Mouse (Mus musculus): ENCODE results near the gene Cdkl2. TPM values are rescaled to one million over a fixed set of nuclear protein-coding genes. Genes with fewer than 3 reads are reported as not detected.

Cdkl2 gene
- polyA plus RNA-seq, 1 experiment from 2014 or later: 2.7 TPM

DNA sequence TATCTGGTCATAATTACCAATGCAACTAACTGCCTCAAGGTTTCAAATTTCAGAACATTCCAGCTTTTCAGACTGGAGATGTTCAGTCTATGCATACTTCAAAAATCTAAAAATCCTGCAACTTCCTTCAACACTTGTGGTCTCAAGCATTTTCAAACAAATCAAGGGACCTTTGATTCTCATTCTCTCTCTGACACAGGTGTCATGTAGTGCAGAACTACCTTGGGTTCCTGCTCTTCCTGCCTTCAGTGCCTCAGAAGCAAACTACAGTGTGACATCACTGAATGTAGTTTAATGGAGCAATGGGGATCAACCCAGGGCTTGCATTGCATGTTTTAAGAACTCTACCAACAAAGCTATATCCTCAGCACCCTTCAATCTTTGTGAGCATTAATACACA lies 35.1 kb upstream of the Cdkl2 start:
- ATAC-seq: no peak
- Histone ChIP-seq H3K4me1 (ENCODE audit: control insufficient read depth, insufficient read depth, low read length) (peaks cover 20% of the 10 kb centered on the region), H3K27ac (ENCODE audit: low read length) (no peak overlapping the region)

GRCm38 (mm10) chr5:92076273-92076672 lies 32.6 kb upstream of the Cdkl2 start:
- no peaks in the 10 kb centered on the region for H3K9me3 ChIP-seq (ENCODE audit: control insufficient read depth, low read length)
- 83% methylated on average over 1 of the region's 1 CpGs for WGBS
- no peak overlapping the region for H3K4me2 ChIP-seq (ENCODE audit: low read depth, low read length)
- no peak overlapping the region for H3K9ac ChIP-seq (ENCODE audit: low read depth, low read length)
- no peaks in the 10 kb centered on the region for H3K27me3 ChIP-seq (replicated peaks; ENCODE audit: control insufficient read depth, insufficient read depth, low read length)
- H3K36me3 ChIP-seq (ENCODE audit: control insufficient read depth, insufficient read depth, low read length): 0 out of 2 replicates have a peak, but pooled peaks cover 3% of the 10 kb centered on the region
- peaks cover 12% of the 10 kb centered on the region for H3K4me1 ChIP-seq (ENCODE audit: control insufficient read depth, insufficient read depth, low read length)
- H3K4me3 ChIP-seq (ENCODE audit: low read length): no peak overlapping the region
- H3K27ac ChIP-seq (ENCODE audit: low read length): no peak overlapping the region
- ATAC-seq: no peak

More for the DNA sequence above, 35.1 kb upstream of the Cdkl2 start:
- Histone ChIP-seq H3K9ac (ENCODE audit: low read depth, low read length) (no peak overlapping the region), H3K27me3 (replicated peaks; ENCODE audit: control insufficient read depth, insufficient read depth, low read length) (no peaks in the 10 kb centered on the region), H3K4me2 (ENCODE audit: low read depth, low read length) (no peak overlapping the region), H3K36me3 (ENCODE audit: control insufficient read depth, insufficient read depth, low read length) (no peaks in the 10 kb centered on the region), H3K9me3 (ENCODE audit: control insufficient read depth, low read length) (no peaks in the 10 kb centered on the region), H3K4me3 (ENCODE audit: low read length) (no peak overlapping the region)

DNA sequence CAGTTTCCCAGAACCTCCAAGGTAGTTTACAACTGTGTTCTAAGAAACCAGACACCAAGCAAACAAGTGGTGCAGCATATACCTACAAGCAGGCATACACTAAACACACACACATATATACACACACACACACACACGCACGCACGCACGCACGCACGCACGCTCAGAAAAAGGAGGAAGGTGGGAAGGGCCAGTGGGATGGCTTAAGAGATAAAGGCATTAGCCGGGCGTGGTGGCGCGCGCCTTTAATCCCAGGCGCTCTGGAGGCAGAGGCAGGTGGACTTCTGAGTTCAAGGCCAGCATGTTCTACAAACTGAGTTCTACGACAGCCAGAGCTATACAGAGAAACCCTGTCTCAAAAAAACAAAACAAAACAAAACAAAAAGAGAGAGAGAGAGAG lies 30.4 kb upstream of the Cdkl2 start:
- no peak overlapping the region for H3K9ac ChIP-seq (ENCODE audit: low read depth, low read length)
- 0 out of 2 replicates have a peak, but pooled peaks cover 3% of the 10 kb centered on the region for H3K36me3 ChIP-seq (ENCODE audit: control insufficient read depth, insufficient read depth, low read length)
- H3K27me3 ChIP-seq (replicated peaks; ENCODE audit: control insufficient read depth, insufficient read depth, low read length): no peaks in the 10 kb centered on the region
- ATAC-seq: no peak
- WGBS: 78% methylated on average over 14 of the region's 14 CpGs
- H3K4me1 ChIP-seq (ENCODE audit: control insufficient read depth, insufficient read depth, low read length): peaks cover 4% of the 10 kb centered on the region; the same call in 1 of the 2 replicates
- no peak overlapping the region for H3K4me2 ChIP-seq (ENCODE audit: low read depth, low read length)
- H3K9me3 ChIP-seq (ENCODE audit: control insufficient read depth, low read length): no peaks in the 10 kb centered on the region
- H3K4me3 ChIP-seq (ENCODE audit: low read length): no peak overlapping the region
- no peak overlapping the region for H3K27ac ChIP-seq (ENCODE audit: low read length)

DNA sequence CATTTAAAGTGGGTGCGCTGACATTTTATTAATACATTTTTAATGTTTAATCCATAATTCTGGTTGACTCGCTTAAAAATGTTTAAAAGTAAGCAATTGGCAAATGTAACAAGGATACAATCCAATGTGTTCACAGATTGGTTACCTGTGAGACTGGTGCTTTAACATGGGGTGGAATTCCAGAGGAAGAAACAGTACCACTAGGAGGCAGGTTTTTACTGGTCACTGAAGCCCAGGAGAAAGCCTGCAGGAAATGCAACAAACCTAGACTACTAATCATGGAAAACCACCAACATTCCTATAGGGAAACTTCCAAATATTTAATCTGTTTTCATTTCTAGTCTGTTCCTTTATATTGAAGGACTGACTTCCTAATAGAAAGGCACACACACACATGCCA lies 19.5 kb upstream of the Cdkl2 start:
- no peaks in the 10 kb centered on the region for H3K4me1 ChIP-seq (ENCODE audit: control insufficient read depth, insufficient read depth, low read length)
- H3K27ac ChIP-seq (ENCODE audit: low read length): no peak overlapping the region
- no peak overlapping the region for H3K4me2 ChIP-seq (ENCODE audit: low read depth, low read length)
- H3K27me3 ChIP-seq (replicated peaks; ENCODE audit: control insufficient read depth, insufficient read depth, low read length): no peaks in the 10 kb centered on the region
- WGBS: 96% methylated on average over 2 of the region's 2 CpGs
- ATAC-seq: no peak
- H3K9me3 ChIP-seq (ENCODE audit: control insufficient read depth, low read length): no peaks in the 10 kb centered on the region
- no peak overlapping the region for H3K4me3 ChIP-seq (ENCODE audit: low read length)
- H3K36me3 ChIP-seq (ENCODE audit: control insufficient read depth, insufficient read depth, low read length): peaks cover 13% of the 10 kb centered on the region
- H3K9ac ChIP-seq (ENCODE audit: low read depth, low read length): no peak overlapping the region

GRCm38 (mm10) chr5:92052866-92053265 lies 9.2 kb upstream of the Cdkl2 start:
- Histone ChIP-seq H3K9me3 (ENCODE audit: control insufficient read depth, low read length) (no peaks in the 10 kb centered on the region), H3K4me3 (ENCODE audit: low read length) (no peak overlapping the region), H3K4me1 (ENCODE audit: control insufficient read depth, insufficient read depth, low read length) (no peaks in the 10 kb centered on the region), H3K27ac (ENCODE audit: low read length) (no peak overlapping the region), H3K36me3 (ENCODE audit: control insufficient read depth, insufficient read depth, low read length) (peaks cover 4% of the 10 kb centered on the region; the same call in 1 of the 2 replicates), H3K9ac (ENCODE audit: low read depth, low read length) (no peak overlapping the region), H3K4me2 (ENCODE audit: low read depth, low read length) (no peak overlapping the region), H3K27me3 (replicated peaks; ENCODE audit: control insufficient read depth, insufficient read depth, low read length) (no peaks in the 10 kb centered on the region)
- ATAC-seq: no peak
- 95% methylated on average over 6 of the region's 6 CpGs for whole genome bisulfite sequencing

GRCm38 (mm10) chr5:92050419-92050818 lies 6.7 kb upstream of the Cdkl2 start:
- Histone ChIP-seq H3K4me2 (ENCODE audit: low read depth, low read length) (no peak overlapping the region), H3K27me3 (replicated peaks; ENCODE audit: control insufficient read depth, insufficient read depth, low read length) (no peaks in the 10 kb centered on the region), H3K4me3 (ENCODE audit: low read length) (no peak overlapping the region), H3K9ac (ENCODE audit: low read depth, low read length) (no peak overlapping the region), H3K27ac (ENCODE audit: low read length) (no peak overlapping the region), H3K4me1 (ENCODE audit: control insufficient read depth, insufficient read depth, low read length) (no peaks in the 10 kb centered on the region), H3K9me3 (ENCODE audit: control insufficient read depth, low read length) (no peaks in the 10 kb centered on the region), H3K36me3 (ENCODE audit: control insufficient read depth, insufficient read depth, low read length) (peaks cover 4% of the 10 kb centered on the region; the same call in 1 of the 2 replicates)
- WGBS: 79% methylated on average over 3 of the region's 3 CpGs
- no peak for ATAC-seq

GRCm38 (mm10) chr5:92042377-92043348 lies 1.0 kb downstream of the Cdkl2 start:
- ATAC-seq: peak; percentile 100
- Histone ChIP-seq H3K4me1 (ENCODE audit: control insufficient read depth, insufficient read depth, low read length) (no peaks in the 10 kb centered on the region), H3K27ac (ENCODE audit: low read length) (peak overlapping the region; percentile 72), H3K27me3 (replicated peaks; ENCODE audit: control insufficient read depth, insufficient read depth, low read length) (no peaks in the 10 kb centered on the region), H3K4me2 (ENCODE audit: low read depth, low read length) (peak overlapping the region; percentile 81), H3K9me3 (ENCODE audit: control insufficient read depth, low read length) (no peaks in the 10 kb centered on the region), H3K4me3 (ENCODE audit: low read length) (peak overlapping the region; percentile 65), H3K36me3 (ENCODE audit: control insufficient read depth, insufficient read depth, low read length) (no peaks in the 10 kb centered on the region), H3K9ac (ENCODE audit: low read depth, low read length) (peak overlapping the region; percentile 68)
- WGBS: under 1% methylated on average over 68 of the region's 68 CpGs

GRCm38 (mm10) chr5:92019960-92020359 lies 23.7 kb downstream of the Cdkl2 start:
- H3K9ac ChIP-seq (ENCODE audit: low read depth, low read length): no peak overlapping the region
- WGBS: 54% methylated on average over 2 of the region's 2 CpGs

GRCm38 (mm10) chr5:92011756-92012155 lies 31.9 kb downstream of the Cdkl2 start:
- no peak overlapping the region for H3K27ac ChIP-seq (ENCODE audit: low read length)
- no peaks in the 10 kb centered on the region for H3K9me3 ChIP-seq (ENCODE audit: control insufficient read depth, low read length)
- no peak overlapping the region for H3K4me3 ChIP-seq (ENCODE audit: low read length)
- WGBS: 49% methylated on average over 7 of the region's 7 CpGs
- no peaks in the 10 kb centered on the region for H3K4me1 ChIP-seq (ENCODE audit: control insufficient read depth, insufficient read depth, low read length)
- H3K36me3 ChIP-seq (ENCODE audit: control insufficient read depth, insufficient read depth, low read length): no peaks in the 10 kb centered on the region
- ATAC-seq: 0 out of 2 replicates have a peak, but pooled peaks have one; percentile 28
- H3K4me2 ChIP-seq (ENCODE audit: low read depth, low read length): no peak overlapping the region
- no peak overlapping the region for H3K9ac ChIP-seq (ENCODE audit: low read depth, low read length)
- H3K27me3 ChIP-seq (replicated peaks; ENCODE audit: control insufficient read depth, insufficient read depth, low read length): no peaks in the 10 kb centered on the region

More at GRCm38 (mm10) chr5:92019960-92020359, 23.7 kb downstream of the Cdkl2 start:
- H3K27me3 ChIP-seq (replicated peaks; ENCODE audit: control insufficient read depth, insufficient read depth, low read length): no peaks in the 10 kb centered on the region
- H3K9me3 ChIP-seq (ENCODE audit: control insufficient read depth, low read length): no peaks in the 10 kb centered on the region
- no peak overlapping the region for H3K27ac ChIP-seq (ENCODE audit: low read length)
- no peak overlapping the region for H3K4me2 ChIP-seq (ENCODE audit: low read depth, low read length)
- no peaks in the 10 kb centered on the region for H3K36me3 ChIP-seq (ENCODE audit: control insufficient read depth, insufficient read depth, low read length)
- no peaks in the 10 kb centered on the region for H3K4me1 ChIP-seq (ENCODE audit: control insufficient read depth, insufficient read depth, low read length)
- no peak overlapping the region for H3K4me3 ChIP-seq (ENCODE audit: low read length)
- no peak for ATAC-seq
